8 mouse cellular contexts compared by ENCODE assay signal in the genomic region with DNA sequence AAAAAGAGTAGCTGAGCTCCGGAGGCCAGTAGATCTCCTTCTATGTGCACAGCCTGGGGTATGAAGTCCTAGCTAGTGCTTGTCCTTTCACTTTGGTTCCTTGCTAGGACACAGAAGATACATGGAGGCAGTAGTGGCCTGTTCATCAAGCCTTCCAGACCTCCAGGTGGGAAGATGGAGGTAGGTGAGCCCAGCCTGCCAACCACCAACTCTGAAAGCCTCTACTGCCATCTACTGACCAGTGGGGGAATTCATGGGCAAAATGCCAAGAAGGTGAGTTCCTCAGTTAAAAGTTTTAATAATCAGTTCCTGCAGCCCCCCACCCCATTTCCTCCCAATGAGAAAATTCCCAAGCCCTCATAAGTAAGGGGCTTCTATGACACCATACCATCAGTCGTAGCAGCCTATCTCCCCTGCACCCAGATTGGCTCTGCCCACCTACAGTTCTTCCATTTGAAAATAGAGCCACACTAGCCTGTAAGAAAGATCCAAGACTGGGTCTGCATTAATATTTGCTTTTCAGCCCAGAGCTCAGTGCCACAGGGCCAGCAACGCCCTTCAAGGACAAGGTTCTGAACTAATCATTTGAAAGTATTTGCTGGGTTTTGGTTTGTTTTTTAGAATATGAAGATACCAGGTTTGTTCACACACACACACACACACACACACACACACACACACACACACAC.
DNase-seq lines count a peak whose midpoint lies in the region; ATAC-seq and TF ChIP-seq lines count a peak whose summit lies in the region.
"Had no signal": no experiment of that assay in that cellular context is flagged by ENCODE, and none has a peak within 500 bp of the region (broad histone marks: within the 10 kb centered on the region; RNA-seq: fewer than 3 reads in every experiment).

No protein-coding gene starts in this region.

- H3K4me3 ChIP-seq in lung, embryonic 14.5 days (ENCODE audit: low read depth, low read length) = no peak overlapping the region
- H3K4me3 ChIP-seq: hindbrain, embryonic 15.5 days had no signal

- no peak overlapping the region for H3K27ac ChIP-seq in lung, embryonic 14.5 days (ENCODE audit: low read depth)
- H3K27ac ChIP-seq: hindbrain, embryonic 15.5 days had no signal

- peaks cover 3% of the 10 kb centered on the region for H3K4me1 ChIP-seq in lung, embryonic 14.5 days (ENCODE audit: insufficient read depth)
- H3K4me1 ChIP-seq: hindbrain, embryonic 15.5 days had no signal

- H3K9me3 ChIP-seq in lung, embryonic 14.5 days (ENCODE audit: low read depth, low read length) = no peaks in the 10 kb centered on the region
- H3K9me3 ChIP-seq: hindbrain, embryonic 15.5 days had no signal

- H3K9ac ChIP-seq in lung, embryonic 14.5 days = no peak overlapping the region
- H3K9ac ChIP-seq: hindbrain, embryonic 15.5 days had no signal

- peak; percentile 71 for TF ChIP-seq CTCF in lung, embryonic 14.5 days (IDR thresholded peaks at IDR 0.05; ENCODE audit: low read depth)

- H3K36me3 ChIP-seq in lung, embryonic 14.5 days (ENCODE audit: insufficient read depth) = no peaks in the 10 kb centered on the region
- H3K36me3 ChIP-seq: hindbrain, embryonic 15.5 days had no signal

- ATAC-seq in erythroblast, adult 5-6 weeks (replicated peaks; ENCODE audit: low FRiP score, poor library complexity, severe bottlenecking) = peak; percentile 82
- no peak for ATAC-seq in lung, embryonic 14.5 days (ENCODE audit: insufficient read depth)

- no peak overlapping the region for H3K4me2 ChIP-seq in lung, embryonic 14.5 days
- H3K4me2 ChIP-seq: hindbrain, embryonic 15.5 days had no signal

- no peaks in the 10 kb centered on the region for H3K27me3 ChIP-seq in lung, embryonic 14.5 days (ENCODE audit: insufficient read depth, low read length)
- H3K27me3 ChIP-seq: hindbrain, embryonic 15.5 days had no signal

- 71% methylated on average over 3 of the region's 3 CpGs for whole genome bisulfite sequencing in lung, embryonic 14.5 days

- peak; percentile 21 for DNase-seq in ovary, postnatal 36 days (ENCODE audit: low spot score)
- no peak for DNase-seq in ovary, postnatal 10 days (ENCODE audit: low spot score)
- peak; percentile 36 to 41 for DNase-seq in adrenal gland, adult 18-20 months (ENCODE audit: low spot score in 2 of 2)
- peak; percentile 53 to 61 for DNase-seq in kidney, postnatal 4 days
- peak; percentile 70 for DNase-seq in lung, embryonic 14.5 days
- peak; percentile 25 to 52 for DNase-seq in spleen, adult 18-20 months
